In the genomic region with DNA sequence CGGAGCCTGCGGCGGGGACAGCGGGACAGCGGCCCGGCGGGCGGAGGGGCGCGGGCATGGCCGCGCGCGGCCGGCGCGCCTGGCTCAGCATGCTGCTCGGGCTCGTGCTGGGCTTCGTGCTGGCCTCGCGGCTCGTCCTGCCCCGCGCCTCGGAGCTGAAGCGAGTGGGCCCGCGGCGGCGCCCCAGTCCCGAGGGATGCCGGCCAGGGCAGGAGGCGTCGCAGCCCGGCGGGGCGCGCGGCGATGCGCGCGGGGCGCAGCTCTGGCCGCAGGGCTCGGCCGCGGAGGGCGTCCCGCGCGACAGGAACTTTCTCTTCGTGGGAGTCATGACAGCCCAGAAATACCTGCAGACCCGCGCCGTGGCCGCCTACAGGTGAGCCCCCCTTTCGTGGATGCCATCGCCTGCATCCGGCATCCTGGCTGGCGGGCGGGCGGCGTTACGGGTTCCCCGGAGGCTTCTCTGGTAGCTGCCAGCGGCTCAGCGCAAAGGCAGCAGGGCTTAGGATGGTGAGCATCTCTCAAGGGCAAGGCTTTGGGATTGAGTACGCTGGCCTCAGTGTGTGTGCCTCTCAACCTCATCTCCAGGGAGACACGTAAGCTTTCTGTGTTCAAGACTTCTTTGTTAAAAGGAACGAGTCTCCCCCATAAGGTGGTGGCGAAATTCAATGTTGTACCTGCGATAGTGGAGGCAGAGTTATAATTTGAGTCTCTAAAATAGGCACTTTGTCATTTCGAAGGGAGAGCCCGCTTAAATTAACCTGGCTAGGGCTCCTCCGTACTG, we compare ENCODE assay signal across 8 mouse cellular contexts. TPM values are rescaled to one million over a fixed set of nuclear protein-coding genes. Genes with fewer than 3 reads are reported as not detected.
DNase-seq lines count a peak whose midpoint lies in the region; ATAC-seq and TF ChIP-seq lines count a peak whose summit lies in the region.

No protein-coding gene starts in this region.

- H3K4me1 ChIP-seq in embryonic facial prominence, embryonic 15.5 days = peaks cover 19% of the 10 kb centered on the region
- peaks cover 29% of the 10 kb centered on the region for H3K4me1 ChIP-seq in hindbrain, embryonic 12.5 days
- peaks cover 32 to 33% of the 10 kb centered on the region in 2 experiments for H3K4me1 ChIP-seq in liver, embryonic 14.5 days (replicated peaks; ENCODE audit: control insufficient read depth in 2 of 2, insufficient read depth in 2 of 2, low read length in 1 of 2)

- no peaks in the 10 kb centered on the region for H3K9me3 ChIP-seq in embryonic facial prominence, embryonic 15.5 days (replicated peaks)
- H3K9me3 ChIP-seq in hindbrain, embryonic 12.5 days (replicated peaks) = no peaks in the 10 kb centered on the region
- no peaks in the 10 kb centered on the region for H3K9me3 ChIP-seq in liver, embryonic 14.5 days (ENCODE audit: control insufficient read depth, low read length)

- peak overlapping the region; percentile 96 for H3K4me2 ChIP-seq in embryonic facial prominence, embryonic 15.5 days (replicated peaks)
- peak overlapping the region; percentile 67 for H3K4me2 ChIP-seq in hindbrain, embryonic 12.5 days (replicated peaks)
- H3K4me2 ChIP-seq in liver, embryonic 14.5 days (ENCODE audit: low read depth) = peak overlapping the region; percentile 75

- peak overlapping the region; percentile 85 for H3K4me3 ChIP-seq in embryonic facial prominence, embryonic 15.5 days (replicated peaks)
- peak overlapping the region; percentile 94 for H3K4me3 ChIP-seq in hindbrain, embryonic 12.5 days
- peak overlapping the region; percentile 77 to 88 for H3K4me3 ChIP-seq in liver, embryonic 14.5 days (ENCODE audit: insufficient read depth in 1 of 2, low read depth in 2 of 2, low read length in 2 of 2)

- 0 out of 2 replicates have a peak, but pooled peaks have one; percentile 9 for ATAC-seq in embryonic facial prominence, embryonic 15.5 days (ENCODE audit: insufficient number of reproducible peaks, low FRiP score, low TSS enrichment, low read depth)
- ATAC-seq in hindbrain, embryonic 12.5 days (ENCODE audit: low FRiP score) = peak; percentile 57
- ATAC-seq in liver, embryonic 14.5 days (ENCODE audit: insufficient read depth) = peak; percentile 47
- ATAC-seq in neutrophil, adult 5-6 weeks (ENCODE audit: extremely low read depth, insufficient number of reproducible peaks, low FRiP score, poor library complexity, severe bottlenecking) = peak; percentile 2; the same call in 1 of the 2 replicates

- H3K9ac ChIP-seq in embryonic facial prominence, embryonic 15.5 days = peak overlapping the region; percentile 87
- peak overlapping the region; percentile 97 for H3K9ac ChIP-seq in hindbrain, embryonic 12.5 days
- peak overlapping the region; percentile 84 for H3K9ac ChIP-seq in liver, embryonic 14.5 days (replicated peaks)

- TF ChIP-seq CTCF in liver, embryonic 14.5 days (IDR thresholded peaks at IDR 0.05; ENCODE audit: low read depth) = no peak

- H3K27ac ChIP-seq in embryonic facial prominence, embryonic 15.5 days (replicated peaks) = peak overlapping the region; percentile 94
- peak overlapping the region; percentile 92 for H3K27ac ChIP-seq in hindbrain, embryonic 12.5 days
- H3K27ac ChIP-seq in liver, embryonic 14.5 days = peak overlapping the region; percentile 73

- H3K36me3 ChIP-seq in embryonic facial prominence, embryonic 15.5 days = no peaks in the 10 kb centered on the region
- 0 out of 2 replicates have a peak, but pooled peaks cover 6% of the 10 kb centered on the region for H3K36me3 ChIP-seq in hindbrain, embryonic 12.5 days
- H3K36me3 ChIP-seq in liver, embryonic 14.5 days (replicated peaks; ENCODE audit: control insufficient read depth, insufficient read depth, low read depth) = no peaks in the 10 kb centered on the region

- H3K27me3 ChIP-seq in embryonic facial prominence, embryonic 15.5 days = no peaks in the 10 kb centered on the region
- peaks cover 10% of the 10 kb centered on the region for H3K27me3 ChIP-seq in hindbrain, embryonic 12.5 days
- no peaks in the 10 kb centered on the region; the same call in 1 of the 2 replicates for H3K27me3 ChIP-seq in liver, embryonic 14.5 days (ENCODE audit: control insufficient read depth, insufficient read depth, low read length)

- DNase-seq in layer of hippocampus, postnatal 10 days (ENCODE audit: low spot score in 2 of 2) = peak; percentile 52 to 53
- no peak for DNase-seq in layer of hippocampus, adult 11-12 months (ENCODE audit: low spot score)
- peak; percentile 53 for DNase-seq in adrenal gland, postnatal 10 days
- peak in 1 of 3 experiments; percentile 31 for DNase-seq in liver, embryonic 14.5 days (ENCODE audit: low read depth in 3 of 3, low spot score in 3 of 3)
- peak; percentile 48 to 60 for DNase-seq in thymus, postnatal 10 days (ENCODE audit: low spot score in 2 of 2)

- no peak for TF ChIP-seq EP300 in liver, embryonic 14.5 days (IDR thresholded peaks at IDR 0.05; ENCODE audit: low read depth)

- under 1% methylated on average over 57 of the region's 77 CpGs for WGBS in embryonic facial prominence, embryonic 15.5 days
- WGBS in hindbrain, embryonic 12.5 days = under 1% methylated on average over 49 of the region's 77 CpGs
- WGBS in liver, embryonic 14.5 days (ENCODE audit: insufficient replicate concordance) = under 1% methylated on average over 59 of the region's 77 CpGs

RNA-seq across cellular contexts. Expression of gene Chsy1, which starts 0.7 kb away (rescaled TPM):
- 10 to 100 TPM; 23.6 to 25.2 TPM for total RNA-seq in layer of hippocampus, postnatal 10 days (2021)
- 10 to 100 TPM; 19.7 to 20.1 TPM for total RNA-seq in adrenal gland, postnatal 10 days (2021)
- 16.1 and 18.0 TPM in 2 replicates for polyA plus RNA-seq in embryonic facial prominence, embryonic 15.5 days (2015; fragmentation: Nextera tagmentation; extraction: Ambion mirVana)
- 15.6 and 16.1 TPM in 2 replicates for polyA plus RNA-seq in hindbrain, embryonic 12.5 days (2016; fragmentation: Nextera tagmentation; extraction: Ambion mirVana)
- polyA plus RNA-seq in liver, embryonic 14.5 days (2012; rRNA removed) = 5.7 and 7.9 TPM in 2 replicates
- polyA plus RNA-seq in liver, embryonic 14.5 days (2014; fragmentation: Nextera tagmentation; extraction: Ambion mirVana) = 9.0 and 11.0 TPM in 2 replicates
- 120 and 122 TPM in 2 replicates for total RNA-seq in neutrophil, adult 5-6 weeks (2017)

RNA-seq across cellular contexts. Expression of gene Selenos, which starts 30.6 kb away (rescaled TPM):
- total RNA-seq in layer of hippocampus, postnatal 10 days (2021) = 10 to 100 TPM; 53.0 to 58.2 TPM
- 10 to 100 TPM; 65.2 to 79.5 TPM for total RNA-seq in adrenal gland, postnatal 10 days (2021)
- 133 and 142 TPM in 2 replicates for polyA plus RNA-seq in embryonic facial prominence, embryonic 15.5 days (2015; fragmentation: Nextera tagmentation; extraction: Ambion mirVana)
- polyA plus RNA-seq in hindbrain, embryonic 12.5 days (2016; fragmentation: Nextera tagmentation; extraction: Ambion mirVana) = 82.2 and 83.7 TPM in 2 replicates
- polyA plus RNA-seq in liver, embryonic 14.5 days (2012; rRNA removed) = 23.6 and 39.8 TPM in 2 replicates
- polyA plus RNA-seq in liver, embryonic 14.5 days (2014; fragmentation: Nextera tagmentation; extraction: Ambion mirVana) = 56.4 and 62.7 TPM in 2 replicates
- 44.6 and 48.3 TPM in 2 replicates for total RNA-seq in neutrophil, adult 5-6 weeks (2017)

RNA-seq across cellular contexts. Expression of gene Snrpa1, which starts 51.2 kb away (rescaled TPM):
- 10 to 100 TPM; 41.9 to 50.3 TPM for total RNA-seq in layer of hippocampus, postnatal 10 days (2021)
- total RNA-seq in adrenal gland, postnatal 10 days (2021) = 10 to 100 TPM; 38.6 to 43.8 TPM
- polyA plus RNA-seq in embryonic facial prominence, embryonic 15.5 days (2015; fragmentation: Nextera tagmentation; extraction: Ambion mirVana) = 145 and 158 TPM in 2 replicates
- polyA plus RNA-seq in hindbrain, embryonic 12.5 days (2016; fragmentation: Nextera tagmentation; extraction: Ambion mirVana) = 174 and 175 TPM in 2 replicates
- 23.5 and 43.9 TPM in 2 replicates for polyA plus RNA-seq in liver, embryonic 14.5 days (2012; rRNA removed)
- 88.4 and 94.2 TPM in 2 replicates for polyA plus RNA-seq in liver, embryonic 14.5 days (2014; fragmentation: Nextera tagmentation; extraction: Ambion mirVana)
- 28.4 and 38.1 TPM in 2 replicates for total RNA-seq in neutrophil, adult 5-6 weeks (2017)

Comparison
In these comparisons a context has a peak if more than half of its experiments do, and no peak if none do; other contexts are left out.
1. ATAC-seq: peak in every context shown above with its lines; median percentile 57 in hindbrain, embryonic 12.5 days; 47 in liver, embryonic 14.5 days; 9 in embryonic facial prominence, embryonic 15.5 days; 2 in neutrophil, adult 5-6 weeks.